20 mouse cellular contexts compared by ENCODE assay signal in genomic region chr1:39430020-39430419, GRCm38 (mm10). TPM values are rescaled to one million over a fixed set of nuclear protein-coding genes. Genes with fewer than 3 reads are reported as not detected.
A peak's percentile ranks its signal among the peaks of the same experiment; 100 is the strongest.
DNase-seq lines count a peak whose midpoint lies in the region; ATAC-seq and TF ChIP-seq lines count a peak whose summit lies in the region.
"Had no signal": no experiment of that assay in that cellular context is flagged by ENCODE, and none has a peak within 500 bp of the region (broad histone marks: within the 10 kb centered on the region; RNA-seq: fewer than 3 reads in every experiment).

No protein-coding gene starts in this region.

- peak; percentile 67; the same call in 1 of the 2 replicates for TF ChIP-seq EP300 in ES-Bruce4 (IDR thresholded peaks at IDR 0.05; ENCODE audit: insufficient read depth, low read depth, low read length)
- TF ChIP-seq EP300 in liver, postnatal 0 days (IDR thresholded peaks at IDR 0.05; ENCODE audit: low read depth) = peak; percentile 86

- H3K36me3 ChIP-seq in ES-Bruce4 (ENCODE audit: control insufficient read depth, insufficient read depth, low read length, poor library complexity, severe bottlenecking) (no peaks in the 10 kb centered on the region), G1E (replicated peaks) (peaks cover 28% of the 10 kb centered on the region)
- no peaks in the 10 kb centered on the region for H3K36me3 ChIP-seq in intestine, embryonic 16.5 days (ENCODE audit: control insufficient read depth, insufficient read depth, low read length)
- H3K36me3 ChIP-seq in liver, postnatal 0 days (replicated peaks; ENCODE audit: insufficient read depth, low read length) = 0 out of 2 replicates have a peak, but pooled peaks cover 11% of the 10 kb centered on the region
- H3K36me3 ChIP-seq in forebrain, embryonic 13.5 days (ENCODE audit: poor library complexity, severe bottlenecking) = no peaks in the 10 kb centered on the region

- no peak overlapping the region for H3K4me2 ChIP-seq in intestine, embryonic 16.5 days (ENCODE audit: low read depth, low read length)
- peak overlapping the region; percentile 36 for H3K4me2 ChIP-seq in liver, postnatal 0 days (ENCODE audit: low read depth, low read length)
- no peak overlapping the region for H3K4me2 ChIP-seq in forebrain, embryonic 13.5 days
- H3K4me2 ChIP-seq: hindbrain, embryonic 14.5 days; lung, embryonic 14.5 days had no signal

- TF ChIP-seq CTCF in ES-Bruce4 (IDR thresholded peaks at IDR 0.05; ENCODE audit: low read depth, low read length) (no peak), G1E (IDR thresholded peaks at IDR 0.05; ENCODE audit: low read depth, low read length) (no peak)
- TF ChIP-seq CTCF in liver, postnatal 0 days (IDR thresholded peaks at IDR 0.05; ENCODE audit: low read depth) = no peak

- H3K9me3 ChIP-seq in ES-Bruce4 (replicated peaks; ENCODE audit: control insufficient read depth, insufficient read depth, low read length, poor library complexity, severe bottlenecking) (no peaks in the 10 kb centered on the region), G1E (replicated peaks) (0 out of 2 replicates have a peak, but pooled peaks cover 2% of the 10 kb centered on the region)
- H3K9me3 ChIP-seq in intestine, embryonic 16.5 days (ENCODE audit: control insufficient read depth, low read length) = no peaks in the 10 kb centered on the region
- no peaks in the 10 kb centered on the region for H3K9me3 ChIP-seq in liver, postnatal 0 days (ENCODE audit: low read length)
- H3K9me3 ChIP-seq in forebrain, embryonic 13.5 days (replicated peaks) = no peaks in the 10 kb centered on the region; the same call in 1 of the 2 replicates

- no peak overlapping the region for H3K9ac ChIP-seq in ES-Bruce4 (ENCODE audit: low read depth, poor library complexity, severe bottlenecking)
- H3K9ac ChIP-seq in intestine, embryonic 16.5 days (ENCODE audit: low read depth, low read length) = no peak overlapping the region
- H3K9ac ChIP-seq in liver, postnatal 0 days (replicated peaks) = 0 out of 2 replicates have a peak overlapping the region, but pooled peaks have one; percentile 26
- H3K9ac ChIP-seq in forebrain, embryonic 13.5 days = no peak overlapping the region
- H3K9ac ChIP-seq: forebrain, postnatal 0 days; hindbrain, embryonic 14.5 days; lung, embryonic 14.5 days had no signal

- no peak for TF ChIP-seq POLR2A in ES-Bruce4 (IDR thresholded peaks at IDR 0.05; ENCODE audit: insufficient read depth, low read length)

- DNase-seq in G1E (ENCODE audit: low spot score) = peak; percentile 67
- DNase-seq in liver, postnatal 0 days = no peak
- DNase-seq in kidney, adult 11 months = no peak
- DNase-seq in spleen, postnatal 14 days (ENCODE audit: low spot score in 2 of 2) = no peak
- DNase-seq: adrenal gland, adult 2 months; cerebellum, adult 9-11 months; embryo, embryonic 11 days; forebrain, postnatal 0 days; gastrocnemius, postnatal 25 days; kidney, adult 8-10 months; left cerebral cortex, postnatal 4 days; lung, embryonic 14.5 days; right cerebral cortex, postnatal 14 days; thymus, adult 2 months had no signal

- H3K4me3 ChIP-seq in ES-Bruce4 (ENCODE audit: low read depth, low read length) (no peak overlapping the region), G1E (ENCODE audit: low read depth, low read length) (peak overlapping the region; percentile 7; the same call in 1 of the 2 replicates)
- H3K4me3 ChIP-seq in intestine, embryonic 16.5 days (ENCODE audit: low read length) = no peak overlapping the region
- no peak overlapping the region for H3K4me3 ChIP-seq in liver, postnatal 0 days (ENCODE audit: low read depth, low read length)
- no peak overlapping the region for H3K4me3 ChIP-seq in forebrain, embryonic 13.5 days

- H3K4me1 ChIP-seq in ES-Bruce4 (ENCODE audit: control insufficient read depth, insufficient read depth, low read length) = no peaks in the 10 kb centered on the region
- peaks cover 45% of the 10 kb centered on the region for H3K4me1 ChIP-seq in G1E (ENCODE audit: insufficient read depth, low read depth, low read length)
- no peaks in the 10 kb centered on the region for H3K4me1 ChIP-seq in intestine, embryonic 16.5 days (ENCODE audit: control insufficient read depth, insufficient read depth, low read length)
- peaks cover 42% of the 10 kb centered on the region for H3K4me1 ChIP-seq in liver, postnatal 0 days (ENCODE audit: insufficient read depth)
- no peaks in the 10 kb centered on the region for H3K4me1 ChIP-seq in forebrain, embryonic 13.5 days

- H3K27me3 ChIP-seq in ES-Bruce4 (ENCODE audit: control insufficient read depth, insufficient read depth, low read length, poor library complexity, severe bottlenecking) = no peaks in the 10 kb centered on the region
- H3K27me3 ChIP-seq in G1E (ENCODE audit: insufficient read depth, low read length) = no peaks in the 10 kb centered on the region
- H3K27me3 ChIP-seq in intestine, embryonic 16.5 days (replicated peaks; ENCODE audit: control insufficient read depth, insufficient read depth, low read length) = no peaks in the 10 kb centered on the region
- H3K27me3 ChIP-seq in liver, postnatal 0 days (ENCODE audit: insufficient read depth, low read length) = no peaks in the 10 kb centered on the region
- no peaks in the 10 kb centered on the region for H3K27me3 ChIP-seq in forebrain, embryonic 13.5 days

- peak; percentile 78 for ATAC-seq in G1E (ENCODE audit: extremely low read depth, insufficient number of reproducible peaks, low FRiP score, poor library complexity, severe bottlenecking)
- peak; percentile 83 for ATAC-seq in intestine, embryonic 16.5 days
- no peak for ATAC-seq in liver, postnatal 0 days
- ATAC-seq in forebrain, embryonic 13.5 days = no peak
- ATAC-seq: CD4-positive, CD25-positive, alpha-beta regulatory T cell, adult 4 months; forebrain, postnatal 0 days; midbrain, embryonic 16.5 days had no signal

- 48% methylated on average over 9 of the region's 9 CpGs for WGBS in intestine, embryonic 16.5 days
- 32% methylated on average over 9 of the region's 9 CpGs for WGBS in liver, postnatal 0 days (ENCODE audit: insufficient replicate concordance)
- 78% methylated on average over 9 of the region's 9 CpGs for WGBS in forebrain, embryonic 13.5 days

- peak overlapping the region; percentile 91 for H3K27ac ChIP-seq in ES-Bruce4 (ENCODE audit: insufficient read depth, low read length)
- H3K27ac ChIP-seq in intestine, embryonic 16.5 days (ENCODE audit: low read length) = no peak overlapping the region
- H3K27ac ChIP-seq in liver, postnatal 0 days (ENCODE audit: low read depth) = peak overlapping the region; percentile 30
- H3K27ac ChIP-seq in forebrain, embryonic 13.5 days = no peak overlapping the region
- H3K27ac ChIP-seq: hindbrain, embryonic 14.5 days had no signal

RNA-seq across cellular contexts. Expression of gene Tbc1d8, which starts 48.5 kb away (rescaled TPM):
- polyA plus RNA-seq in ES-Bruce4 (2011; ENCODE audit: insufficient read depth, insufficient read length, low read depth, missing spikeins) (34.6 and 35.2 TPM in 2 replicates), G1E (2012) (3.9 TPM in 2 replicates)
- total RNA-seq in G1E (2014; fragmentation: Nextera tagmentation) (3.5 and 5.7 TPM in 2 replicates), G1E (2017) (6.9 and 8.4 TPM in 2 replicates)
- 7.3 and 7.4 TPM in 2 replicates for polyA plus RNA-seq in intestine, embryonic 16.5 days (2015; fragmentation: Nextera tagmentation; extraction: Ambion mirVana)
- 7.2 and 8.8 TPM in 2 replicates for polyA plus RNA-seq in liver, postnatal 0 days (2015; fragmentation: Nextera tagmentation; extraction: Ambion mirVana)
- 6.1 and 6.9 TPM in 2 replicates for polyA plus RNA-seq in forebrain, embryonic 13.5 days (2015; fragmentation: Nextera tagmentation; extraction: Ambion mirVana)

Comparison
In these comparisons a context has a peak if more than half of its experiments do, and no peak if none do; other contexts are left out.
1. H3K27ac ChIP-seq: peak in ES-Bruce4 (single experiment) and liver, postnatal 0 days (single experiment); none in intestine, embryonic 16.5 days (single experiment) and forebrain, embryonic 13.5 days (single experiment).
2. ATAC-seq: peak in G1E (single experiment) and intestine, embryonic 16.5 days (single experiment); none in liver, postnatal 0 days (single experiment) and forebrain, embryonic 13.5 days (single experiment).